Mouse (Mus musculus): ENCODE results near the gene Acap1. TPM values are rescaled to one million over a fixed set of nuclear protein-coding genes. Genes with fewer than 3 reads are reported as not detected.
"Not testable (repeated sequence)": the region's sequence is repeated elsewhere in the genome, so short reads cannot be mapped to it uniquely, and the experiment has no call there.

Acap1 gene
- total RNA-seq, 2 experiments from 2014 or later = 0.72 to 4.4 TPM

- DNase-seq = peak; percentile 100
Observed at GRCm38 (mm10) chr11:69921114-69922011, 26.0 kb upstream of the Acap1 start, which contains the start of gene Eif5a. TSS of gene Eif5a (minus strand) at chr11:69921958.

- DNase-seq = no peak
Observed at GRCm38 (mm10) chr11:69920266-69921031, 25.1 kb upstream of the Acap1 start.

GRCm38 (mm10) chr11:69919661-69920265, 24.4 kb upstream of the Acap1 start:
- DNase-seq = peak; percentile 91 to 92

GRCm38 (mm10) chr11:69919053-69919452, 23.7 kb upstream of the Acap1 start:
- DNase-seq = no peak

DNA sequence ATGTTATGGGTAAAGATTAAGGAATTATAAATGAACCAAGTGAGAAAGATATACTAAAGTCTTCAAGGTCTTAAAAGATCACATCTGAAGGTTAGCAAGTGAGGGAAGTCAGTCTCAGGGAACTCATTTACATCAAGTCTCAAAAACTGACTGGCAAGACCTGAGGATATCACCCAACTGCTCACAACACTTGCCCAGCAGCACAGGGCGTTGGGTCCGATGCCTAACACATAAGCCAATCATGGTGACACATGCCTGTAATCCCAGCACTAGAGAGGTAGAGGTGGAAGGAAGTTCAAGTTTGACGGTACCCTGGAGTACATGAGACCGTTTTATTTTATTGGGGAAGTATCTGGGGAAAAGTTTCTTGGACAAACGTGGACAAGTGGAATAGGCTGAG, 22.8 kb upstream of the Acap1 start:
- DNase-seq = no peak

- no peak for DNase-seq
Observed at GRCm38 (mm10) chr11:69917379-69917948, 22.1 kb upstream of the Acap1 start.

GRCm38 (mm10) chr11:69916652-69917378, 21.5 kb upstream of the Acap1 start:
- DNase-seq = not testable (repeated sequence)

GRCm38 (mm10) chr11:69915667-69916627, 20.6 kb upstream of the Acap1 start:
- DNase-seq = no peak

DNA sequence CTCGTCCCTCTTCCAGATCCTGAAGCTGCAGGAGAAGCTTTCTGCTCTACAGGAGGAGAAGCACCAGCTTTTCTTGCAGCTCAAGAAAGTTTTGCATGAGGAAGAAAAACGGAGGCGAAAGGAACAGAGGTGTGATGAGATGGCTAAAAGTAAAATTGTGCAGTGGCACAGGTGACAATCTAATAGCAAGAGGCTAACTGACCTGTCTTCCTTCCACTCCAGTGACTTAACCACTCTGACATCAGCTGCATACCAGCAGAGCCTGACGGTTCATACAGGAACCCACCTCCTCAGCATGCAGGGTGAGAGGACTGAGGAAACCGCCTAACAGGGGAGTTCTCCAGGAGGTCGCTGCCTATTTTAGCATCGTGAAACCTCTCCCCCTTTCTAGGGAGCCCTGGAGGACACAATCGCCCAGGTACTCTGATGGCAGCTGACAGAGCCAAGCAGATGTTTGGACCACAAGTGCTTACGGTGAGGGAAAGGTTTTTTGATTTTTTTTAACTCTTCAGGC, 19.6 kb upstream of the Acap1 start:
- DNase-seq = no peak

GRCm38 (mm10) chr11:69914372-69914764, 19.0 kb upstream of the Acap1 start:
- no peak for DNase-seq

DNA sequence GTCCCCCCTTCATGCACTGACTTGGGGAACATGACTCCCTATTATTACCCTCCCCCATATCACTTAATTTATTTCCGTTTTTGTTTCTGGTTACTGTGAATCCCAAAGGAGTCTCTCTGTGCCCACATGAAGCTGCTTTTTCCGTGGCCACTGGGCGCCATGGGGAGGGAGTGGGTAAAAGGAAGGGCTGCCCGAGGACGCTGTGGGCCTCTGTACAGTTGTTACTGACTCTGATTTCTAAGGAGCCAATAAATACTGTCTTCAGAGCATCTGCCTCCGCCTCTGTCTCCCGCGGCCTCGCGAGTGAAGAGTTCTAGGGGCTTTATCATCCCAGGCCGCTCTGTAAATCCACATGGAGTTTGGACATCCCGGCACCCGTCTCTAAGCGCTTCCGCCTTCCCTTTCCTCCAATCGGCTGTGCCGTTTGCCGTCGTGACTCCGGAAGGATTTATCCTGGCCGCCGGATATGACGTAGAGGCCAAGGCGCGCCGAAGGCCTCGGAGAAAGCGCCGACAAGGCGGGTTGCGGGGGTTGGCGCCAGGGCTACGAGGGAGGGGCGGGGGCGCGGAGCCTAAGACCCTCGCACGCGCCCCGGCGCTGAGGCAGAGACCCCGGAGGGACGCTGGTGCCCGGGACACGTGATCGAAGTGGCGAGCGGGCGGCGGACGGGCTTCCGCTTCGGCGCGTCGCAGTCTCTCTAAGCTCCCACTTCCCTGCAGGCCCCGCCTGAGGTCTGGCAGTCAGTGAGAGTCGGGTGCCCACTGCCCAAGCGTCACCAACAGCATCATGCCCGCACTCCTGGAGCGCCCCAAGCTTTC, 18.4 kb upstream of the Acap1 start, which contains the start of gene Gps2:
TSS of gene Gps2 (plus strand) at position 335 of the 818 bp plus-strand sequence.
- DNase-seq = peak; percentile 95 to 97

- DNase-seq = no peak
Observed at GRCm38 (mm10) chr11:69912716-69913530, 17.6 kb upstream of the Acap1 start.

- DNase-seq = no peak
Observed at GRCm38 (mm10) chr11:69911701-69912100, 16.4 kb upstream of the Acap1 start.

GRCm38 (mm10) chr11:69910781-69911560, 15.6 kb upstream of the Acap1 start:
- DNase-seq = no peak

- no peak for DNase-seq
Observed at GRCm38 (mm10) chr11:69910177-69910576, 14.8 kb upstream of the Acap1 start.

DNA sequence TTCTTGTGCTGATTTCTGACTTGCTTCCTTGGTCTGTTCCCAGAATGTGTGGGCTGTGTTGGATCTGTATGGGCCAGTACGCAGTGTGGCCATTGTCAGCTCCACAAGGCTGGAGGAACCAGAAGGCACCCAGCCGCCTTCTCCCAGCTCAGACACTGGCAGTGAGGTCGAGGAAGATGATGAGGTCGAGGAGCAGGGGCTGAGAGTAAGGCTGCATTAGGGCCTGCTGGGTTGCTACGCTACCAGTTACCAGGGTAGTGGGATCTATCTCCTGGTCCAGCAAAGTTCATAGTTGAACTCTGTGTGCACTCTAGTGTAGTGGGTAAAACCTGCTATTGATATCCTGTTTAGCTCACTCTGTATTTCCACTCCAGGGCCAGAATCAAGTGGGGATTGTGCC, 13.8 kb upstream of the Acap1 start:
- no peak for DNase-seq

GRCm38 (mm10) chr11:69908645-69909044, 13.3 kb upstream of the Acap1 start:
- DNase-seq = no peak

All from heart, adult 18-20 months (tissue).